Mouse (Mus musculus) spleen, adult 12 weeks (tissue): ENCODE measurements around the gene Asprv1.
A peak's percentile ranks its signal among the peaks of the same experiment; 100 is the strongest.

ENCODE experiments used
- DNase-seq: peaks from one replicate; pipeline ENCODE4 v3.0.0; 2022; ENCODE audit warnings: low spot score

Gene Asprv1

DNA sequence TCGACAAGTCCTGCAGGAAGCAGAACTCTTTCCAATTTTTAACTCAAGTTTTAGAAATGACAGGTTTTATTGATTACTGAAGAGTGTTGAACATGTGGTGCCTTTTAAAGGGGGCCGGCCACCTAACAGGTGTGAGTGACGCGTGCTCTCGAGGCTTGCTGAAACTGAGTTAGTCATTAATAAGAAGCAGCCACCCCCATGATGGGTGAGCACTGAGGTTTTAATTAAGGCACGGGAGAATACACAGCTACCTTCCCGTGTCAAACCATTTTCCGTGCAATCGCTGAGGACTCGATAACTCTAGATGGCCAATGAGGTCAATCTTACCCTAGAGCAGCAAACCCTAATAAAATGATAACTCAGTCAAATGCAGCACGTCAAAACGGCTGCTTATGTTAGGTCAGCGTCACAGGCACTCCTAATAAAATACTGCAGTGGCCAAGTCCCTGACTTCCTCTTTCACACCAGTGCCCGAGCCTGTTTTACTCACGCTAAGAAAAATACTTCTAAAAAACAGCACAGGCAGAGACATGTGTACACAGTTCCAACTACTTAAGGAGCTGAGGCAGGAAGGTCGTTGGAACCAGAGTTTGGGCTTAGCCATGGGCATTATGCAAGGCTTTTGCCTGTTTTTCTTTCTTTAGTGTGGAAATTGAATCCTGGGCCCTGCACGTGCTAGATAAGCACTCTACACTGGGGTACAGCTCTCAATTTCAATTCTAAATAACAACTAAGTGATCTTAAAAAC is 37.8 kb downstream of the Asprv1 start:
- DNase-seq = no peak

DNA sequence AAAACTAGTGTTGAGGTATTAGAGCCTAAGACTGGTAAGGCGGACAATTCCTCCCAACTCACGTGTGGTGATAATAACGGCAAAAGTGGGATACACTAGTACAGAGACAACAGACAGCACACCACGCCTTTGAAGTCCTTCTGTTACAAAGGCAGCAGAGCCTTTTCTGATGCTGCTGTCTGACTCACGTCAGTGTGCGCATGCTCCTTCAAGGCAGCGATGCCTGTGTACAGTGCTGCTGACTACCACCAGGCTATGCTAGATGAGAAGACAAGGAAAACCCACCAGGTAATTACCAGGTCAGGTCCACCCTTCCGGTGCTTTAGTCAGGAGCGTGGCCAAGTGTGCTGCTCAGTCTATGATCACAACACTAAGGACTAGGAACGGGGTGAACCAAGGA is 39.1 kb downstream of the Asprv1 start:
- no peak for DNase-seq

GRCm38 (mm10) chr6:86668580-86669239 is 40.7 kb downstream of the Asprv1 start, which contains the start of gene Mxd1:
Mxd1 (minus strand) TSS chr6:86669161.
- DNase-seq = no peak

- DNase-seq = peak; percentile 99
Observed at GRCm38 (mm10) chr6:86669240-86669727, 41.3 kb downstream of the Asprv1 start.

- DNase-seq = peak; percentile 29
Observed at GRCm38 (mm10) chr6:86670873-86671272, 42.9 kb downstream of the Asprv1 start.

DNA sequence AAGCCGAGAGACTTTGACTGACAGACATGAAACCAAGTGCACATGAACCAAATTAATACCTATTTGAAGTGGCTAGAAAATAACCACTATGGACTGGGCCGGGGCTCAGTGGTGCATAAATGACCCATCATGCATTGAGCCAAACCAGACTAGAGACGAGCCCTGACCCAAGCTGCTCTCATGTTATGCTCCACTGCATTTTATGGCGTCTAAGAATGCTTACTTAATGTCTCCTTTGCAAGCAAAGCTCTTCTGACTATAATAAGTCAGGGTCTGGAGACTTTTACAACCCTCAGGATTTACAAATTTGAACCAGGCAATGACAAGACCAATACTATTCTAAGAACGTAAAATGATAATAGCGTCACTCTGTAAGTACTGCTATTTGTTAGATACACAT is 50.4 kb downstream of the Asprv1 start:
- no peak for DNase-seq
